Mouse (Mus musculus): ENCODE data around the gene Rasl12.
A peak's percentile ranks its signal among the peaks of the same experiment; 100 is the strongest.

The Rasl12 gene

GRCm38 (mm10) chr9:65458975-65459374 lies 60.7 kb downstream of the Rasl12 start:
- no peak for DNase-seq

DNA sequence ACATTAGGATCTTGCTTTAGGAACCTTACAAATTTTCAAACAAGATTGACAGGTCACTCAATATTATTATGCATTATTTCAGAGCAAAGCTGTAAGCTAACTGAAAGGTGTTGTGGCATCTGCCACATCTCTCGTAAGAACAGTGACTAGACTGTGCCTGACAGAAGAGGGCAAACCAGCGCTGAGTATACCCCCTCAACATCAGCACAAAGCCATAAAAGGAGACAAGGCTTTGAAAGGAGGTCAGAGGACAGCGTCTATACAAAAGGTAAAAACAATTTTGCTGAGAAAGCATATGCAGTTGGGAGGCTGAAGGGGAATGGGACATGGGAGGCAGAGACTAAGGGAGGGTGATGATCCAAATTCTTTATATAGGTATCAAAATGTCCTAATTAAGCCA lies 61.9 kb downstream of the Rasl12 start:
- no peak for DNase-seq

GRCm38 (mm10) chr9:65460732-65461442 lies 62.6 kb downstream of the Rasl12 start, which contains the start of gene Spg21:
Gene Spg21 (plus strand): TSS chr9:65460947.
- peak; percentile 97 for DNase-seq

DNA sequence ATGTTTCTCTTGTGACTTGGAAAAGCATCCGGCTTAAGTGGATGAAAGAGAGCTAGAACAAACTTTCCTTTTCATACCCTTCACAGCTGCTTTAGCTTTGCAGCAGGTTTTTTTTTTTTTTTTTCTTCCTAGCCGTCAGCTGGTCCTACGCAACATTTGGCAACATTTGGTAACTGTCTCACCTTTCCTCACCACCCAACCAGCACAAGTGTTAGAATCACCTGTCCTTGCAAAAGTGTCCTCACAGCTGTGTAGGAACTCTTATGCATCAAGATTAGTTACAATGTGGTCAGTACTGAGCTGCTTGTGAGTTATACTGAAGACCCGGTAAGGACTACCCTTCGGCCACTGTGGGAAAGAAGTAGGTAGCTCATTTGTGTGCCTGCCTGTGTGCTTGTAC lies 64.2 kb downstream of the Rasl12 start:
- no peak for DNase-seq

DNA sequence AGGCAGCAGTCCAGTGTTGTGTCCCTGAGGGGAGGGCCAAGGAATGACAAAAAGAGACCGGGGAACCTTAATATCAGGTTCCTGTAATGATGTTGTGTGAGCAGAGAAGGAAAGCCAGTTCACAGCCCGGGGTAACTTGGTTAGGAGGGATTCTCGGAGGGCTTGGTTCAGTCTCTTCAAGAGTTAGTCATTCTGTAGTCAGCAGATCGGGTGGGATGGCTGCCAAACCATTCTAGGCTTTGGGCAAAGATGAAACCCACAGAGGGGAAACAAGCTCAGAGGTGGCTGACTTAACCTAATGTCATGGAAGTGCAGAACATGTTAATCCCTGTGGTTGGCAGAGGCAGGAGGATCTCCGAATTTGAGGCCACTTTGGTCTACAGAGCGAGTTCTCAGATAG lies 65.9 kb downstream of the Rasl12 start:
- DNase-seq, result peak; percentile 63

Data from kidney, postnatal 14 days (tissue).